Mouse (Mus musculus) splenic B cell, adult 2 months (primary cell): ENCODE results near the gene Azgp1.
"Not testable (repeated sequence)": the region's sequence is repeated elsewhere in the genome, so short reads cannot be mapped to it uniquely, and the experiment has no call there.

ENCODE experiments used
- DNase-seq: peaks from one replicate; pipeline ENCODE4 v3.0.0-alpha.2; 2011; ENCODE audit warnings: low read depth, low spot score
- H3K27me3 ChIP-seq: 2 replicates; pipeline ENCODE4 v1.6.1; 2012; ENCODE audit warnings: mild to moderate bottlenecking, low read length, moderate library complexity, mixed read lengths; ENCODE audit not compliant: control insufficient read depth, poor library complexity, insufficient read depth, severe bottlenecking
- H3K36me3 ChIP-seq: 2 replicates; pipeline ENCODE4 v1.6.1; 2012; ENCODE audit warnings: mild to moderate bottlenecking, low read length, moderate library complexity, mixed read lengths; ENCODE audit not compliant: control insufficient read depth, poor library complexity, insufficient read depth, severe bottlenecking

The Azgp1 gene

DNA sequence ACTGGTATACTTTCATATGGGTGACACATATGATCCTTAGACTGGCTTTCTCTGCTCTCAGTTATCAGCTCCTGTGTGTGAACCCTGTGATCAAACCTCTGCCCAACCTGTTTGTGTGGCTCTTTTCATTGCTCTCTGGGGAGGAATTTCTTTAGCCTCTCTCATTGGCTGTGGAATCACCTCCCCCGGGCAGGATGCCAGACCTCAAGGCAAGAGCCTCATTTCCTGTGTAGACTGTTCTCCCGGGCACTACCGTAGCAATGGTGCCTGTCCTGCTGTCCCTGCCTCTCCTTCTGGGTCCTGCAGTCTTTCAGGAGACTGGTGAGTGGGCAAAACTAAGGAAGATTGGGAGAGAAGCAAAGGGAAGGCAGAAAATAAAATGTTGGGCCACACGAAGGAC is at the start of gene Azgp1:
Gene Azgp1 (plus strand): TSS at position 221 of the 400 bp plus-strand sequence.
- Histone ChIP-seq H3K27me3 (no peaks in the 10 kb centered on the region), H3K36me3 (no peaks in the 10 kb centered on the region)
- DNase-seq, result no peak

DNA sequence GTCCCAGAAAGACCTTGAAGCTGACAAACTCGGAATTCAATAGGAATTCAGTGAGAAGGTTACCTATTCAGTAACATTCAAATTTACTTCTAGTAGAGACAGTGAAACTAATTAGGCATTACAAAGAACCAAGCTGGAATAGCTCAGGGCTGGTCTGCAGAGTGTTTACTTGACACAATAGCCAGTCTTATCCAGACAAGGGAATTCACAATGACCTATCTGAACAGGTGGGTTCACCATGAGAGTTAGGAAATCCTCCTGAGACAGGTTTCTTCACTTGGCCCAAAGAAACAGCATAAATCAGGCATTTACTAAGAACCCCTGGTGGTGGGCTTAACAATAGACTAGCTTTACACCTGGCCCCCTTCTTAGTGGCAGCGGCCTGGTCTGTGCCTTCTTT is 47.4 kb upstream of the Azgp1 start:
- not testable (repeated sequence) for H3K27me3 ChIP-seq, DNase-seq

DNA sequence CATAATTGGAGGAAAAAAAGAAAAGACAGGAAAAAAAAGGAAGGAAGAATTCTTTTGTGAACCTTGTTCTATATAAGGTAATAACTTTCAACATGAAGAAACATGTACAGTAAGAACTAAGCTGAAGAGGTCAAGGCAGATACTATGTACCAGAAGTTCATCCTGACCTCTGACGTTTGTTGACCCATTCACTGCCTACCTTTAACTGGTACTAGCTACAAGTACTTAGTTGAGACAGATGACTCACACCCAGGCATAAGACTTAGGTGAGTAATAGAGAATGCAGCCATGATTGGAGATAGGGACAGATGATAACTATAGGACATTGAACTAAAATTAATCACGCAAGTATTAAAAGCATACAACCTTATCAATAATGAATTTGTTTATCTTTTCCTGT is 44.8 kb upstream of the Azgp1 start:
- Histone ChIP-seq H3K36me3 (no peaks in the 10 kb centered on the region), H3K27me3 (no peaks in the 10 kb centered on the region)
- DNase-seq, result no peak

More for the DNA sequence above, 47.4 kb upstream of the Azgp1 start:
- not testable (repeated sequence) for H3K36me3 ChIP-seq

DNA sequence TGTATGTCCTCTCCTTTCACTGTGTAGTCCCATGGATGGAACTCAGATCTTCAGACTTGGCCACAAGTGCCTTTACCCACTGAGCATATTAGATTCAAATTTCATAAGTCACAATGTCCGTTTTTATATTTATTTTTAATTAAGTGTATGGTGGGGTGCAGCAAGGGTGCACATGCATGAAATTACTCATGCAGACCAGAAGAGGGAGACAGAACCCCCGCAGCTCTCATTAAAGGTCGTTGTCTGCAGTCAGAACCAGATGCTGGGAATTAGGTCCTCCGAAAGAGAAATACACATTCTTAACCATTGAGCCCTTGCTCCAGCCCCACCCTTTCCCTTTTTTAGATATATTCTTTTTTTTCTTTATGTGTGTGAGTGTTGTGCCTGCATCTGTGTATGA is 44.1 kb upstream of the Azgp1 start:
- no peaks in the 10 kb centered on the region for H3K36me3 ChIP-seq
- no peak for DNase-seq
- H3K27me3 ChIP-seq, result no peaks in the 10 kb centered on the region

DNA sequence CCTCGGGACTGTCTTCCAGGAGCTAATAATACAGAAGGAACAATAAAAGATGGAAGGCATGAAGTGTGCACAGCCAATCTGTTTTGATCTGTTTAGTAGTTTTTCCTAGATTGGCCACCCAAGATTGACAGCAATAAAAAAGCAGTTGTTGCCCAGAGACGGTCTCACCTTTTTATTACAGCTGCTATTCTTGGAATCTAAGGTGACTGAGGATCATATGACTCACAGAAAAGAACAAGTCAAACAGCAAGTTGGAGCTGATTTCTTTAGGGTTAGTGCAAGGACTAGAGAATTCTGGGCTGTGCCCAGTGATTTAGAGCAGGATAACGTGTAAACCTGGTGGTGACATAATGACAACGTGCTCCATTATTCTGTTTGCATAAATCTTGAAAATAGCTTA is 40.4 kb upstream of the Azgp1 start:
- DNase-seq, result no peak
- no peaks in the 10 kb centered on the region for H3K27me3 ChIP-seq
- no peaks in the 10 kb centered on the region for H3K36me3 ChIP-seq

DNA sequence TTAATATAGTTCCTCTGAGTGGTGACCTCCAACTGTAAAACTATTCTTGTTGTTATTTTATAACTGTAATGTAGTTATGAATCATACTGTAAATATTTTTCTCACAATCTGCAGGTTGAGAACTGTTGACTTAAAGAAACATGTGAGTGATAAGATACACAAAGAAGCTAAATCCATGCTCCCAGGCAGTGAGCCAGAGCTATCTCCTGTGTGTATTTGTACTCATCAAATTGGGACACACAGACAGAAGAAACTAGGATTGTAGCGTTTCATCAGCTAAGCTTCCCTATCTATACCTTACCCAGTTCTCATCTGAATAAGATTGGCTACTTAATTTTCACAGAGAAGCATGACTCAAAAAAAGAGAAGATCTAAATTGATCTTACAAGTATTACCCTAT is 38.2 kb upstream of the Azgp1 start:
- no peaks in the 10 kb centered on the region for H3K36me3 ChIP-seq
- H3K27me3 ChIP-seq, result no peaks in the 10 kb centered on the region
- no peak for DNase-seq

DNA sequence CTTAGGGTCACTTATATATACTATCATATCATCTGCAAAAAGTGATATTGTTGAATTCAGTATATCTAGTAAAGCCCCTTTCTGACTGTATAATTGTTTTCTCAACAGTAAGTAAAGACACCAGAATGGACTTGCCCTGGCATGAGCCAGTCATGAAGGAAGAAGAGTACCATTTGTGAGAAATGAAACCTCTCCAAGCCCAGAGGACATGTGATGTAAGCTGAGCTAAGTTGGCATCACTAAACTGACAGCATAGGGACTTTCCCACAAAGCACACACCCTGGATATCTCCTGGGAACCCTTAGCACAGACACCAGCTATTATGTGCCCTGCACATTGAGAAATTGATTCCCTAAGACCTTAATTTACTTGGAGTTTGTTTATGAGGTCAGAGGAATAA is 34.0 kb upstream of the Azgp1 start:
- no peaks in the 10 kb centered on the region for H3K36me3 ChIP-seq
- no peak for DNase-seq
- no peaks in the 10 kb centered on the region for H3K27me3 ChIP-seq

DNA sequence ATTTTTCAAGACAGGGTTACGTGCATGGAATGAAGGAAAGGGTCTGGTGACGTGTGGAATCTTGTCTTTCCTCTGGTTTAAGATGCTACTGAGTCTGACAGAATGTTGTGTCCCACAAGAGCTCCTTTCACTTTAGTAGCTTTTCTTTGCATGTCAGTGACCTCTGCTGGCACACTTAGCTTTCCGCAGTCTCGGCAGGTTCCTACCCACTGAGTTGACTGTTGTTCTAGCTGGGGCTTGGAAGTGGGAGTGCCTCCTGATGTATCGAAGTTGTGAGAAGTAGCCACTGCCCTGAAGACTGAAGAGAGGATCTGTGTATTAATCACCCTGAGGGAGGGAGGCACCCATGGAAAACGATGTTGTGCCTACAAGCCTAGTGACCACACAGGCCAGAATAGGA is 30.1 kb upstream of the Azgp1 start:
- Histone ChIP-seq H3K36me3 (no peaks in the 10 kb centered on the region), H3K27me3 (no peaks in the 10 kb centered on the region)
- DNase-seq, result no peak

DNA sequence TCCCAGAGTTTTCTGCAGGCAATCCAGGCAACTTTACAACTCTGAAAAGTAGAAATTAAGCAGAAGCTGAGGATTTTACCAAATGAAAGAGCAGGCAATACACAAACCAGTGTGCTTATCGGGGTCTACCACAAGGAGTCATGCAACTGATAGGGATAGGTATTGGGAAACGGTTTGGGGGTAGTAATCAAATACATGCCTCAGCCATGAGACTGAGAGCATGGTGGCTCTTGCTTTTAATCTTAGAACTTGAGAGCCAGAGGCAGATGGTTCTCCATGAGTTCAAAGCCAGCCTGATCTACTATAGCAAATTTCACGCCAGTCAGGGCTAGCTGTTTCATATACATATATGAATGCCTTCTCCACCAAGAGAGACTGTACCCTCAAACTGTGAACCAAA is 24.9 kb upstream of the Azgp1 start:
- no peaks in the 10 kb centered on the region for H3K27me3 ChIP-seq
- DNase-seq, result no peak
- no peaks in the 10 kb centered on the region for H3K36me3 ChIP-seq

DNA sequence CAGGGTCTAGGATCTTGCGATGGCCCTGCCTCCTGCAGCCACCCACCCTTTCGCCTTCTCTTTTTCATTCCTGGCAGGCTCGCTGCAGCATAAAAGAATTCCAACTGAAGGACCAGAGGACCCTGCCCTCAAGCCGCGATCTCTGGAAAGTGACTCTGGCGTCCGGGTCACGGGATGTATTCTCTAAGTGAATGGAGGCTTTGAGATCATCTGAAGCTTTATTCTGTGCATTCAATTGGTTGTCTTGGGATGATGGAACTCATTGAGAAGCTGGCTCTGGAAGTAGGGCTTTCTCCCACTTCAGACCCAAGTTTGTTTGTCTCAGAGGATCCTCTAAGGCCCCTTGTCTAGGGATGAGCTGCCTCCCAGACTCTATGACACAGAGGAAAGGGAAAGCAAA is 18.4 kb upstream of the Azgp1 start, which contains the start of gene Gjc3:
Gene Gjc3 (minus strand): TSS at position 154 of the 400 bp plus-strand sequence.
- DNase-seq, result no peak
- Histone ChIP-seq H3K27me3 (no peaks in the 10 kb centered on the region), H3K36me3 (no peaks in the 10 kb centered on the region)

DNA sequence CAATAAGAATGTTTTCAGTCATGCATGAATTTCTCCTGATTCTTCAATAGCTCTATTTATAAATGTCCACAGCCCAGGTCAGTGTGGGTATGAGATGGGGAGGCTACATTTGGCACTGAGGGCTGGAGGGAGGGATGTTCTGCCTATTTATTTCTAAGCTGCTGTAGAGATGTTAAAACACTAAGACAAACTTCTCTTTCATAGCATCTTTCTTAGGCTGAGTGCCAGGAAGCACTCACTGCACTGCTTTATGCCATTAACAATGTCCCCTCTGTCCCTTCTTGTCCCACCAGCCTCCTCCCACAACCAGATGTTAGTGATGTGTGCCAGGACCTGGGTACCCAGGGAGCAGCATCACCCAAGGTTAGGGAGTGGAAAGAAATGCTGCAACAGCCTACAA is 14.8 kb upstream of the Azgp1 start:
- DNase-seq, result no peak
- no peaks in the 10 kb centered on the region for H3K27me3 ChIP-seq

DNA sequence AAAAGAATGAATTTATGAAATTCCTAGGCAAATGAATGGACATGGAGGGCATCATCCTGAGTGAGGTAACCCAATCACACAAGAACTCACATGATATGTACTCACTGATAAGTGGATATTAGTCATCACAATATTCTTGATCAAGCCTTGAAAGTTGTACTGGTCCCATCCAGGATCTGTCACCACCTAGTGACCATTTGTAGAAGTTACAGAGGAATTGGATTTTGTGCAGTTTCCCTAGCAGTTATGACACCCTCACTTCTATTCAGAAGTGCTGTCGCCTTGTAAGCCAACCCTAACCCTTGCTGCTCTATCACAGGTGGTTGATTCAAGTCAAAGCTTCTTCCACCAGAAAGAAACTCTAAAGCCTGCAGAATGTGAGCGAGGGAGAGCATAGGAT is 8.2 kb upstream of the Azgp1 start:
- peak; percentile 23 for DNase-seq
- H3K36me3 ChIP-seq, result no peaks in the 10 kb centered on the region
- H3K27me3 ChIP-seq, result no peaks in the 10 kb centered on the region

More for the DNA sequence above, 14.8 kb upstream of the Azgp1 start:
- H3K36me3 ChIP-seq, result no peaks in the 10 kb centered on the region

DNA sequence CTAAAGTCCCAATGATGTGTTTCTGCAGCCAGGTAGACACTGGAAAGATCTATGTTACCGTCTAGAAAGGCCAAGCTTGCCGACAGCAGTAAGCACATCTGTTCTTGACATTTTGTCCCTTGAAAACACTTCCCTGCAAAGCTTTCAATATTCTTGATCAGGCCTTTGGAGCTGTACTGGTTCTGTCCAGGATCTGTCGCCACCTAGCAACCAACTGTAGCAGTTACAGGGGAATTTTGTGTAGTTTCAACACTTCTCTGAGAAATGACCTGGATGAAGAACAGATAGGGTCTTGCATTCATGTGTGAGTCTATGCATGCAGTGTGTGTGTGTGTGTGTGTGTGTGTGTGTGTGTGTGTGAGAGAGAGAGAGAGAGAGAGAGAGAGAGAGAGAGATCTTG is 7.6 kb upstream of the Azgp1 start:
- DNase-seq, result peak; percentile 8
- H3K36me3 ChIP-seq, result no peaks in the 10 kb centered on the region
- H3K27me3 ChIP-seq, result no peaks in the 10 kb centered on the region

DNA sequence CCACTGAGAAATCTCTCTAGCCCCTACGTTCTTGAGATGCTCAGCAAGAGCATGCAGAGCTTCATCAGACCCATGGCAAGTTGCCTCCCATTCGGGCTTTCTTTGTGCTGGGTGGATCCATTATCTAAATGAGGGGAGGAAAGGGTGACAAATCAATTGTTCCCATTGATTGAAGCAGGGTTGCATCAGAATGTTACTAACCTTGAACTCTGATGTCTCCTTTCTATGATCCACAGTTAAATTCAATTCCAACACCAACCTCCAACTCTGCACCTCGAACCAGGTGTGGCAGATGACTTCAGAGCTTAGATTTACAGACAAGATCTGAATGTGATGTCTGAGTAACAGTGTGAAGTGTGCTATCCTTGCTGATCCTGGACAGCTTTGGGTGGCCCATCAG is 6.6 kb upstream of the Azgp1 start:
- DNase-seq, result no peak
- Histone ChIP-seq H3K36me3 (no peaks in the 10 kb centered on the region), H3K27me3 (no peaks in the 10 kb centered on the region)

DNA sequence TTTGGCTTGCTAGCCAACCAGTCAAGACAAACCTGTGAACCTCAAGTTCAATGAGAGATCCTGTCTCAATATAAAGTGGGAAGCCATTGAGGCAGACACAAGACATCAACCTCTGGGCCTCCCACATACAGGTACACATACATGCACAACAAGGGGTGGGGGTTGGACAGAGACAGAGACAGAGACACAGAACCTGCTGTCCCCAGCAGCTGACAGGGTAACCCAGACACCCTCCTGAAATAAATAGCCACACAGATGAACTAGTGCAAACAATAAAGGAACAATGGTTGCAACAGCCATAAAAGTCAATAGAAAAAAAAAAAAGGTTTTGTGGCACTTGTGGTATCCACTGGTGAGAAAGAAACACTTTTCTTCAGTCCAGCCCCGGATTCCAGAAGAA is 5.9 kb upstream of the Azgp1 start:
- no peaks in the 10 kb centered on the region for H3K27me3 ChIP-seq
- H3K36me3 ChIP-seq, result no peaks in the 10 kb centered on the region
- no peak for DNase-seq

DNA sequence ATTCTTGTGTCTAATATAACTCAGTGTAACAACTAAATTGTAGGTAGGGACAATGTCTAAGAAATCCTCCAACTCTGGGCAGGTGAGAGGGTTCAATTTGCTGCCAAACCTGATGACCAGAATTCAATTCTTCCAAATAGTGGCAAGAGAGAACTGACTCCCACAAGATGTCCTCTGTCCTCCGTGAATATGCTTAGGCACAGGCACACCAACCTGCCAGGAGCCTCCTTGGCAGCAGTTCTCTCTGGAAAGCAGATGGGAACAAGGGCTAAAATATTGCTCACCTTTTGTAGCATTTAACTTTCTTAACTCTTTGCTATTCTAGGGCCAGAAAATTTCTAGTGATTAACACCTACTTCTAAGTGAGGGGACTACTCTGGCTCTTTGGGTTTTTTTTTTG is 4.0 kb upstream of the Azgp1 start:
- no peaks in the 10 kb centered on the region for H3K36me3 ChIP-seq
- no peak for DNase-seq
- H3K27me3 ChIP-seq, result no peaks in the 10 kb centered on the region
